Mouse (Mus musculus): ENCODE measurements at regions not wholly inside any gene's neighbourhood (a gene's known extent, or its start where the extent isn't known, plus 50 kb on each side); places are given as distances from the start of the nearest gene placed in this dataset.

DNA sequence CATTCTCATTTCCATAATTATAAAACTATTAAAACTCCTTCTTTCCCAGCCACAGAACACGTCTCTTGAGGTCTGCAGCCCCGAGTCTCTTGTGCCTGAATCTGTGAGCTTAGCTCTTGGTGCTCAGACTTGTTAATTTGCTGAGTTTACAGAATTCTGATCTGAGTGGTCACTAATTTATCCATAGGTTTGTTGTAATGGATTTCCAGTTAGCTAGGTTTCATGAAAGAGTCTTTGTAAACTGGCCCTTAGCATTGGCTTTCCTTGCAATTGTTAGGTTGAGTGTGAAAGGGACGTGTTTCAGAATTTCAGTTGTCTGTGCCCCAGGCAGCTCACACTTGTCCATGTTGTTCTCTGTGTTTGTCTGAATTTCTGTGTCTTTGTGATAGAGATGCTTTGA is 192.7 kb upstream of the Trp63 start:
- Histone ChIP-seq H3K4me1 (ENCODE audit: control insufficient read depth in 1 of 2, insufficient read depth in 2 of 2, low read length in 2 of 2) (no peaks in the 10 kb centered on the region), H3K36me3 (ENCODE audit: control insufficient read depth in 1 of 2, insufficient read depth in 2 of 2, low read length in 2 of 2) (no peaks in the 10 kb centered on the region), H3K79me2 (ENCODE audit: control insufficient read depth, insufficient read depth, low read length, poor library complexity) (no peaks in the 10 kb centered on the region), H3K9me3 (replicated peaks; ENCODE audit: insufficient read depth, low read length) (no peaks in the 10 kb centered on the region), H3K27ac (ENCODE audit: control insufficient read depth, low read depth, low read length) (no peak overlapping the region), H3K4me3 (ENCODE audit: control insufficient read depth in 1 of 2, insufficient read depth in 1 of 2, low read depth in 2 of 2, low read length in 2 of 2) (no peak overlapping the region), H3K27me3 (ENCODE audit: control insufficient read depth in 1 of 2, insufficient read depth in 2 of 2, low read length in 2 of 2) (no peaks in the 10 kb centered on the region), H3K9ac (ENCODE audit: control insufficient read depth, low read depth, low read length, poor library complexity, severe bottlenecking) (no peak overlapping the region)
- TF ChIP-seq CTCF (IDR thresholded peaks at IDR 0.05 in 2 of 3, conservative IDR thresholded peaks at IDR 0.05 in 1 of 3; ENCODE audit: control insufficient read depth in 1 of 3, insufficient read depth in 1 of 3, low read depth in 2 of 3, low read length in 3 of 3, poor library complexity in 1 of 3, severe bottlenecking in 1 of 3), result no peak
- no peak for TF ChIP-seq POLR2AphosphoS2 (IDR thresholded peaks at IDR 0.05; ENCODE audit: low read length)
- TF ChIP-seq E2F4 (IDR thresholded peaks at IDR 0.05; ENCODE audit: borderline replicate concordance, low read depth, low read length), result no peak
- no peak for TF ChIP-seq ZNF384 (IDR thresholded peaks at IDR 0.05; ENCODE audit: low read depth, low read length)
- TF ChIP-seq USF1 (IDR thresholded peaks at IDR 0.05; ENCODE audit: low read depth, low read length), result no peak
- no peak for TF ChIP-seq MEF2A (IDR thresholded peaks at IDR 0.05; ENCODE audit: extremely low read depth, insufficient replicate concordance, low read depth, low read length, poor library complexity, severe bottlenecking)
- no peak for TF ChIP-seq ZC3H11A (IDR thresholded peaks at IDR 0.05; ENCODE audit: low read depth, low read length)
- TF ChIP-seq JUND (IDR thresholded peaks at IDR 0.05; ENCODE audit: low read depth, low read length), result no peak
- TF ChIP-seq ELF1 (IDR thresholded peaks at IDR 0.05; ENCODE audit: low read depth, low read length), result no peak
- DNase-seq (ENCODE audit: low read depth, low spot score), result no peak

DNA sequence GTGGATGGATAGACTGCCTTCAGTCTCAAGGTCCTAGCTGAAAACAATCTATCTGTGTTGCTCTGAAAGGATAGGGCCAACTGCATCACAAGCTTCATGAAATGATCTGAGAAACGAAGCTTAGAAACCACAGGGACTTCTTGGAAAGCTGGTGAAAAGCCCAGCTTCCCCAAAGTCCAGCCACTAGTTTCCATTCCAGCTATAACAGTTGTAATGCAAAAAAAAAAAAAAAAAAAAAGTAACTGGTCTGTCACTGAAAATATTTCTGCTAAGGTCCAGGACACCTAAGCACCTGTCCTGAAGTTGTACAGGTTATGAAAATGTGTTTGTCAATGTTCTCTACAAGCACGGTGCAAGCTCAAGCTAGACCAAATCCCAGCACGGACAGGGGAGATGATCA is 189.4 kb upstream of the Trp63 start:
- H3K27me3 ChIP-seq (ENCODE audit: control insufficient read depth in 1 of 2, insufficient read depth in 2 of 2, low read length in 2 of 2), result no peaks in the 10 kb centered on the region
- no peak overlapping the region for H3K27ac ChIP-seq (ENCODE audit: control insufficient read depth, low read depth, low read length)
- no peak for TF ChIP-seq NRF1 (IDR thresholded peaks at IDR 0.05; ENCODE audit: insufficient read depth, low read depth, low read length, poor library complexity, severe bottlenecking)
- no peak for TF ChIP-seq USF1 (IDR thresholded peaks at IDR 0.05; ENCODE audit: low read depth, low read length)
- no peak for TF ChIP-seq MYC (IDR thresholded peaks at IDR 0.05; ENCODE audit: low read depth, low read length)
- no peak for TF ChIP-seq CTCF (IDR thresholded peaks at IDR 0.05 in 2 of 3, conservative IDR thresholded peaks at IDR 0.05 in 1 of 3; ENCODE audit: control insufficient read depth in 1 of 3, insufficient read depth in 1 of 3, low read depth in 2 of 3, low read length in 3 of 3, poor library complexity in 1 of 3, severe bottlenecking in 1 of 3)
- no peak for TF ChIP-seq EP300 (IDR thresholded peaks at IDR 0.05; ENCODE audit: low read depth in 1 of 2, low read length in 2 of 2)
- TF ChIP-seq SIN3A (IDR thresholded peaks at IDR 0.05; ENCODE audit: low read length), result no peak
- no peak for TF ChIP-seq RAD21 (IDR thresholded peaks at IDR 0.05; ENCODE audit: low read depth, low read length)
- TF ChIP-seq POLR2AphosphoS2 (IDR thresholded peaks at IDR 0.05; ENCODE audit: low read length), result no peak
- TF ChIP-seq ETS1 (IDR thresholded peaks at IDR 0.05; ENCODE audit: low read depth, low read length), result no peak

More for the DNA sequence above, 189.4 kb upstream of the Trp63 start:
- no peaks in the 10 kb centered on the region for H3K36me3 ChIP-seq (ENCODE audit: control insufficient read depth in 1 of 2, insufficient read depth in 2 of 2, low read length in 2 of 2)
- H3K4me3 ChIP-seq (ENCODE audit: control insufficient read depth in 1 of 2, insufficient read depth in 1 of 2, low read depth in 2 of 2, low read length in 2 of 2), result no peak overlapping the region
- no peaks in the 10 kb centered on the region for H3K4me1 ChIP-seq (ENCODE audit: control insufficient read depth in 1 of 2, insufficient read depth in 2 of 2, low read length in 2 of 2)
- DNase-seq (ENCODE audit: low read depth, low spot score), result no peak
- H3K9me3 ChIP-seq (replicated peaks; ENCODE audit: insufficient read depth, low read length), result no peaks in the 10 kb centered on the region
- H3K79me2 ChIP-seq (ENCODE audit: control insufficient read depth, insufficient read depth, low read length, poor library complexity), result no peaks in the 10 kb centered on the region
- H3K9ac ChIP-seq (ENCODE audit: control insufficient read depth, low read depth, low read length, poor library complexity, severe bottlenecking), result no peak overlapping the region

All from MEL (cell line).